Mouse (Mus musculus): ENCODE measurements around the gene Lmtk3. TPM values are rescaled to one million over a fixed set of nuclear protein-coding genes. Genes with fewer than 3 reads are reported as not detected.

Gene Lmtk3
- polyA plus RNA-seq, 1 experiment from 2014 or later, result 1.5 TPM

- 9% methylated on average over 14 of the region's 17 CpGs for WGBS
- Histone ChIP-seq H3K4me1 (ENCODE audit: control insufficient read depth, insufficient read depth, low read length) (peaks cover 19% of the 10 kb centered on the region), H3K27me3 (replicated peaks; ENCODE audit: control insufficient read depth, insufficient read depth, low read length) (no peaks in the 10 kb centered on the region), H3K36me3 (ENCODE audit: control insufficient read depth, insufficient read depth, low read length) (peaks cover 30% of the 10 kb centered on the region), H3K4me3 (ENCODE audit: low read depth, low read length) (peak overlapping the region; percentile 74), H3K9me3 (ENCODE audit: control insufficient read depth, low read length) (no peaks in the 10 kb centered on the region), H3K27ac (replicated peaks; ENCODE audit: low read depth, low read length) (peak overlapping the region; percentile 39), H3K4me2 (ENCODE audit: low read depth, low read length) (peak overlapping the region; percentile 90), H3K9ac (ENCODE audit: low read depth, low read length) (peak overlapping the region; percentile 74; the same call in 1 of the 2 replicates)
- DNase-seq (ENCODE audit: low spot score) (peak; percentile 79), ATAC-seq (ENCODE audit: low read depth) (peak; percentile 54)
Measured at GRCm38 (mm10) chr7:45786661-45787413, 3.3 kb downstream of the Lmtk3 start.

- Histone ChIP-seq H3K4me2 (ENCODE audit: low read depth, low read length) (peak overlapping the region; percentile 90; the same call in 1 of the 2 replicates), H3K4me1 (ENCODE audit: control insufficient read depth, insufficient read depth, low read length) (peaks cover 19% of the 10 kb centered on the region), H3K9me3 (ENCODE audit: control insufficient read depth, low read length) (no peaks in the 10 kb centered on the region), H3K27ac (replicated peaks; ENCODE audit: low read depth, low read length) (no peak overlapping the region), H3K27me3 (replicated peaks; ENCODE audit: control insufficient read depth, insufficient read depth, low read length) (no peaks in the 10 kb centered on the region), H3K9ac (ENCODE audit: low read depth, low read length) (no peak overlapping the region), H3K36me3 (ENCODE audit: control insufficient read depth, insufficient read depth, low read length) (peaks cover 38% of the 10 kb centered on the region), H3K4me3 (ENCODE audit: low read depth, low read length) (no peak overlapping the region)
- DNase-seq (ENCODE audit: low spot score), result no peak
- no peak for ATAC-seq (ENCODE audit: low read depth)
- 87% methylated on average over 22 of the region's 22 CpGs for WGBS
Measured at GRCm38 (mm10) chr7:45787642-45788041, 4.1 kb downstream of the Lmtk3 start.

- no peak for ATAC-seq (ENCODE audit: low read depth)
- no peaks in the 10 kb centered on the region for H3K27me3 ChIP-seq (replicated peaks; ENCODE audit: control insufficient read depth, insufficient read depth, low read length)
- no peak overlapping the region for H3K27ac ChIP-seq (replicated peaks; ENCODE audit: low read depth, low read length)
- peaks cover 6% of the 10 kb centered on the region for H3K4me1 ChIP-seq (ENCODE audit: control insufficient read depth, insufficient read depth, low read length)
- no peak overlapping the region for H3K4me3 ChIP-seq (ENCODE audit: low read depth, low read length)
- H3K36me3 ChIP-seq (ENCODE audit: control insufficient read depth, insufficient read depth, low read length), result peaks cover 67% of the 10 kb centered on the region
- 0 out of 2 replicates have a peak overlapping the region, but pooled peaks have one; percentile 2 for H3K9ac ChIP-seq (ENCODE audit: low read depth, low read length)
- DNase-seq (ENCODE audit: low spot score), result no peak
- no peaks in the 10 kb centered on the region for H3K9me3 ChIP-seq (ENCODE audit: control insufficient read depth, low read length)
- WGBS, result 67% methylated on average over 6 of the region's 6 CpGs
- no peak overlapping the region for H3K4me2 ChIP-seq (ENCODE audit: low read depth, low read length)
Measured at GRCm38 (mm10) chr7:45790721-45791120, 7.2 kb downstream of the Lmtk3 start.

- H3K4me2 ChIP-seq (ENCODE audit: low read depth, low read length), result no peak overlapping the region
- H3K4me1 ChIP-seq (ENCODE audit: control insufficient read depth, insufficient read depth, low read length), result peaks cover under 1% of the 10 kb centered on the region; the same call in 1 of the 2 replicates
- H3K4me3 ChIP-seq (ENCODE audit: low read depth, low read length), result no peak overlapping the region
- H3K9me3 ChIP-seq (ENCODE audit: control insufficient read depth, low read length), result no peaks in the 10 kb centered on the region
- H3K9ac ChIP-seq (ENCODE audit: low read depth, low read length), result no peak overlapping the region
- no peak overlapping the region for H3K27ac ChIP-seq (replicated peaks; ENCODE audit: low read depth, low read length)
- H3K27me3 ChIP-seq (replicated peaks; ENCODE audit: control insufficient read depth, insufficient read depth, low read length), result peaks cover 3% of the 10 kb centered on the region; the same call in 1 of the 2 replicates
- ATAC-seq (ENCODE audit: low read depth), result no peak
- H3K36me3 ChIP-seq (ENCODE audit: control insufficient read depth, insufficient read depth, low read length), result peaks cover 67% of the 10 kb centered on the region
- no peak for DNase-seq (ENCODE audit: low spot score)
- WGBS, result 86% methylated on average over 17 of the region's 17 CpGs
Measured at GRCm38 (mm10) chr7:45791756-45792490, 8.4 kb downstream of the Lmtk3 start.

- Histone ChIP-seq H3K4me2 (ENCODE audit: low read depth, low read length) (no peak overlapping the region), H3K27me3 (replicated peaks; ENCODE audit: control insufficient read depth, insufficient read depth, low read length) (peaks cover 16% of the 10 kb centered on the region), H3K9ac (ENCODE audit: low read depth, low read length) (no peak overlapping the region), H3K9me3 (ENCODE audit: control insufficient read depth, low read length) (no peaks in the 10 kb centered on the region), H3K4me3 (ENCODE audit: low read depth, low read length) (no peak overlapping the region), H3K4me1 (ENCODE audit: control insufficient read depth, insufficient read depth, low read length) (peaks cover 4% of the 10 kb centered on the region; the same call in 1 of the 2 replicates), H3K36me3 (ENCODE audit: control insufficient read depth, insufficient read depth, low read length) (peaks cover 67% of the 10 kb centered on the region), H3K27ac (replicated peaks; ENCODE audit: low read depth, low read length) (no peak overlapping the region)
- ATAC-seq (ENCODE audit: low read depth) (no peak), DNase-seq (ENCODE audit: low spot score) (no peak)
- 80% methylated on average over 22 of the region's 24 CpGs for WGBS
Measured at GRCm38 (mm10) chr7:45793240-45793639, 9.7 kb downstream of the Lmtk3 start.

- no peak overlapping the region for H3K27ac ChIP-seq (replicated peaks; ENCODE audit: low read depth, low read length)
- H3K27me3 ChIP-seq (replicated peaks; ENCODE audit: control insufficient read depth, insufficient read depth, low read length), result peaks cover 24% of the 10 kb centered on the region
- DNase-seq (ENCODE audit: low spot score) (no peak), ATAC-seq (ENCODE audit: low read depth) (no peak)
- H3K9me3 ChIP-seq (ENCODE audit: control insufficient read depth, low read length), result no peaks in the 10 kb centered on the region
- no peak overlapping the region for H3K4me3 ChIP-seq (ENCODE audit: low read depth, low read length)
- H3K9ac ChIP-seq (ENCODE audit: low read depth, low read length), result no peak overlapping the region
- H3K4me1 ChIP-seq (ENCODE audit: control insufficient read depth, insufficient read depth, low read length), result peaks cover 9% of the 10 kb centered on the region
- no peak overlapping the region for H3K4me2 ChIP-seq (ENCODE audit: low read depth, low read length)
- H3K36me3 ChIP-seq (ENCODE audit: control insufficient read depth, insufficient read depth, low read length), result peaks cover 63% of the 10 kb centered on the region
- WGBS, result 87% methylated on average over 34 of the region's 44 CpGs
Measured at GRCm38 (mm10) chr7:45793969-45794585, 10.5 kb downstream of the Lmtk3 start.

- Histone ChIP-seq H3K4me1 (ENCODE audit: control insufficient read depth, insufficient read depth, low read length) (peaks cover 9% of the 10 kb centered on the region), H3K27ac (replicated peaks; ENCODE audit: low read depth, low read length) (no peak overlapping the region), H3K4me2 (ENCODE audit: low read depth, low read length) (no peak overlapping the region), H3K36me3 (ENCODE audit: control insufficient read depth, insufficient read depth, low read length) (peaks cover 54% of the 10 kb centered on the region), H3K27me3 (replicated peaks; ENCODE audit: control insufficient read depth, insufficient read depth, low read length) (peaks cover 26% of the 10 kb centered on the region), H3K9ac (ENCODE audit: low read depth, low read length) (no peak overlapping the region), H3K9me3 (ENCODE audit: control insufficient read depth, low read length) (no peaks in the 10 kb centered on the region), H3K4me3 (ENCODE audit: low read depth, low read length) (no peak overlapping the region)
- DNase-seq (ENCODE audit: low spot score) (no peak), ATAC-seq (ENCODE audit: low read depth) (no peak)
- 92% methylated on average over 26 of the region's 29 CpGs for WGBS
Measured at GRCm38 (mm10) chr7:45794971-45795370, 11.4 kb downstream of the Lmtk3 start.

GRCm38 (mm10) chr7:45796950-45797349, 13.4 kb downstream of the Lmtk3 start:
- whole genome bisulfite sequencing, result 42% methylated on average over 6 of the region's 6 CpGs
- H3K4me2 ChIP-seq (ENCODE audit: low read depth, low read length), result no peak overlapping the region
- no peak overlapping the region for H3K4me3 ChIP-seq (ENCODE audit: low read depth, low read length)
- no peak for ATAC-seq (ENCODE audit: low read depth)
- peaks cover 35% of the 10 kb centered on the region; the same call in 1 of the 2 replicates for H3K36me3 ChIP-seq (ENCODE audit: control insufficient read depth, insufficient read depth, low read length)
- no peak overlapping the region for H3K27ac ChIP-seq (replicated peaks; ENCODE audit: low read depth, low read length)
- no peak for DNase-seq (ENCODE audit: low spot score)
- H3K27me3 ChIP-seq (replicated peaks; ENCODE audit: control insufficient read depth, insufficient read depth, low read length), result peaks cover 29% of the 10 kb centered on the region
- H3K9ac ChIP-seq (ENCODE audit: low read depth, low read length), result no peak overlapping the region
- peaks cover 9% of the 10 kb centered on the region; the same call in 1 of the 2 replicates for H3K4me1 ChIP-seq (ENCODE audit: control insufficient read depth, insufficient read depth, low read length)
- H3K9me3 ChIP-seq (ENCODE audit: control insufficient read depth, low read length), result no peaks in the 10 kb centered on the region

All from embryonic facial prominence, embryonic 14.5 days (tissue).